Mouse (Mus musculus): Measurements from ENCODE around the gene Lamtor1. TPM values are rescaled to one million over a fixed set of nuclear protein-coding genes. Genes with fewer than 3 reads are reported as not detected.
"Not testable (repeated sequence)": the region's sequence is repeated elsewhere in the genome, so short reads cannot be mapped to it uniquely, and the experiment has no call there.

Lamtor1 gene
- polyA plus RNA-seq, 1 experiment: 151 TPM

GRCm38 (mm10) chr7:101918071-101918470, 12.4 kb downstream of the Lamtor1 start:
- no peak overlapping the region for H3K27ac ChIP-seq (ENCODE audit: insufficient read depth, low read length)
- H3K4me3 ChIP-seq (ENCODE audit: insufficient read depth, low read length): no peak overlapping the region
- H3K4me1 ChIP-seq (ENCODE audit: control insufficient read depth, insufficient read depth, low read length): no peaks in the 10 kb centered on the region
- TF ChIP-seq POLR2A (IDR thresholded peaks at IDR 0.05; ENCODE audit: low read depth, low read length) (no peak), CTCF (IDR thresholded peaks at IDR 0.05; ENCODE audit: borderline replicate concordance, insufficient read depth, low read length) (peak; percentile 91)

GRCm38 (mm10) chr7:101925892-101926291, 20.2 kb downstream of the Lamtor1 start:
- H3K27ac ChIP-seq (ENCODE audit: insufficient read depth, low read length); H3K4me1 ChIP-seq (ENCODE audit: control insufficient read depth, insufficient read depth, low read length): not testable (repeated sequence)

GRCm38 (mm10) chr7:101928093-101928492, 22.4 kb downstream of the Lamtor1 start:
- no peaks in the 10 kb centered on the region for H3K4me1 ChIP-seq (ENCODE audit: control insufficient read depth, insufficient read depth, low read length)
- H3K4me3 ChIP-seq (ENCODE audit: insufficient read depth, low read length): no peak overlapping the region
- no peak for TF ChIP-seq CTCF (IDR thresholded peaks at IDR 0.05; ENCODE audit: borderline replicate concordance, insufficient read depth, low read length)
- TF ChIP-seq POLR2A (IDR thresholded peaks at IDR 0.05; ENCODE audit: low read depth, low read length): no peak
- H3K27ac ChIP-seq (ENCODE audit: insufficient read depth, low read length): no peak overlapping the region

More at GRCm38 (mm10) chr7:101925892-101926291, 20.2 kb downstream of the Lamtor1 start:
- not testable (repeated sequence) for H3K4me3 ChIP-seq (ENCODE audit: insufficient read depth, low read length)

DNA sequence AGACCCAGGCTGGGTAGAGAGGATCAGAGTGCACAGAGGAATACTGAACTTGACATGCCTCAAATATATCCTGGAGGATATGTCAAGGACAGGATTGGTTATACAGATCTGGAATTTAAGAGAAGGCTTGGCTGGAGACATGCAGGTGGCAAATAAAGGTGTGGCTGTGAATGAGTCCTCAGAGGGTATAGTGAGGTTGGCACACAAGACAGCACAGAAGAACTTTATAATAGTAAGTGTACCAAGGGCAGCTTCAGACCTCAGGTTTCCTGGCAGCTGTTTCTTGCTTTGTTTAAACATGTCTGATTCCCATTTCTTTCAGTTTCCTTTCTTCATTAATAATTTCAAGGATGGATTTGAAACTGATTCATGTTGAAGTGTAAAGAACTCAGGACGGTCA, 26.8 kb downstream of the Lamtor1 start:
- peak overlapping the region; percentile 10; the same call in 1 of the 2 replicates for H3K4me3 ChIP-seq (ENCODE audit: insufficient read depth, low read length)
- peaks cover 2% of the 10 kb centered on the region; the same call in 1 of the 2 replicates for H3K4me1 ChIP-seq (ENCODE audit: control insufficient read depth, insufficient read depth, low read length)
- TF ChIP-seq POLR2A (IDR thresholded peaks at IDR 0.05; ENCODE audit: low read depth, low read length) (no peak), CTCF (IDR thresholded peaks at IDR 0.05; ENCODE audit: borderline replicate concordance, insufficient read depth, low read length) (no peak)
- H3K27ac ChIP-seq (ENCODE audit: insufficient read depth, low read length): no peak overlapping the region

DNA sequence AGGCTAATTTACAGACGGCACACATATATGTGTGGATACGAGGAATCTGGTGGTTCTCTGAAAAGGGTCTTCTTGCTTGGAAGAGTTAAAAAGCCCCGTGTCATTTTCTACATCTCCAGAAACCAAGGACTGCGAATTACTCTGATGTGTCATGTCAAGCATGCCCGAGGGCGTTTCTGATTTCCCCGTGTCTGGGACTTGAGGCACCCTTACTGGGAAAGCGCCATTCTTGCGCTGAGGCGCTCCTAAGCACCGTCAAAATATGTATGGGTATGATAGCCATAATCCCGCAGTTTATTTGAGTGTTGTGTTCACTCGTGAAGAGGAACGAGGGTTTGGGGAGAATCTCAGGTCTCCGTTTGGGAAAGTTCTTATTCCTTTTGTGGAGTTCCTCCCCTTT, 27.6 kb downstream of the Lamtor1 start:
- Histone ChIP-seq H3K4me1 (ENCODE audit: control insufficient read depth, insufficient read depth, low read length) (peaks cover 2% of the 10 kb centered on the region; the same call in 1 of the 2 replicates), H3K27ac (ENCODE audit: insufficient read depth, low read length) (peak overlapping the region; percentile 85), H3K4me3 (ENCODE audit: insufficient read depth, low read length) (peak overlapping the region; percentile 59)
- no peak for TF ChIP-seq POLR2A (IDR thresholded peaks at IDR 0.05; ENCODE audit: low read depth, low read length)
- no peak for TF ChIP-seq CTCF (IDR thresholded peaks at IDR 0.05; ENCODE audit: borderline replicate concordance, insufficient read depth, low read length)

DNA sequence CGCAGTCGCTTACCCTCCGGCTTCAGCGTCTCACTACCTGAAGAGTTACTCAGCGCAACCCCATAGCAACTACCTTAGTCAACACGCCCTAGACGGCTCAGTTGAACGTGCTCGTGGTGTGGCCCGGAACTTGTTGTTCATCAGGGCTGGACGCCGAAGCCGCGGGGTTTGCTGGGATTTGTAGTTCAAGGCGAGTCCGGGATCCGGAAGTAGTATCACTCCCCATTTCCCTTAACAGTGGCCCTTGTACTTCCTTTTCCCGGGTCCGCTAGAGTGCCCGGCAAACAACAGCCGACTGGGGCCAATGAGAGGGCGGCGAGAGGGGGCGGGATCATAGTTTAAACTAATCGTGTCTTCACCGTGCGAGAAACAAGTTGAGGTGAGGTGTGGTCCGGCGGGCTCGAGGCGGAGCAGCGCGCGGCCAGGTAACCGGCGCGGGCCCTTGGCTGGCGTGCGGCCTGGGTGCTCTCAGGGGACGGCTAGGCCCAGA, 28.1 kb downstream of the Lamtor1 start, which contains the start of the genes Lrrc51 and Numa1:
Gene Lrrc51, minus strand, starts transcription at position 145 of the 490 bp plus-strand sequence.
Gene Numa1, plus strand, starts transcription at position 361 of the 490 bp plus-strand sequence.
- Histone ChIP-seq H3K4me1 (ENCODE audit: control insufficient read depth, insufficient read depth, low read length) (peaks cover 2% of the 10 kb centered on the region; the same call in 1 of the 2 replicates), H3K27ac (ENCODE audit: insufficient read depth, low read length) (peak within 1 kb of the TSS; percentile 85), H3K4me3 (ENCODE audit: insufficient read depth, low read length) (peak within 1 kb of the TSS; percentile 83)
- no peak for TF ChIP-seq CTCF (IDR thresholded peaks at IDR 0.05; ENCODE audit: borderline replicate concordance, insufficient read depth, low read length)
- peak; percentile 92 for TF ChIP-seq POLR2A (IDR thresholded peaks at IDR 0.05; ENCODE audit: low read depth, low read length)

GRCm38 (mm10) chr7:101935957-101936356, 30.3 kb downstream of the Lamtor1 start:
- Histone ChIP-seq H3K4me3 (ENCODE audit: insufficient read depth, low read length) (no peak overlapping the region), H3K4me1 (ENCODE audit: control insufficient read depth, insufficient read depth, low read length) (peaks cover 2% of the 10 kb centered on the region; the same call in 1 of the 2 replicates), H3K27ac (ENCODE audit: insufficient read depth, low read length) (no peak overlapping the region)
- no peak for TF ChIP-seq CTCF (IDR thresholded peaks at IDR 0.05; ENCODE audit: borderline replicate concordance, insufficient read depth, low read length)

DNA sequence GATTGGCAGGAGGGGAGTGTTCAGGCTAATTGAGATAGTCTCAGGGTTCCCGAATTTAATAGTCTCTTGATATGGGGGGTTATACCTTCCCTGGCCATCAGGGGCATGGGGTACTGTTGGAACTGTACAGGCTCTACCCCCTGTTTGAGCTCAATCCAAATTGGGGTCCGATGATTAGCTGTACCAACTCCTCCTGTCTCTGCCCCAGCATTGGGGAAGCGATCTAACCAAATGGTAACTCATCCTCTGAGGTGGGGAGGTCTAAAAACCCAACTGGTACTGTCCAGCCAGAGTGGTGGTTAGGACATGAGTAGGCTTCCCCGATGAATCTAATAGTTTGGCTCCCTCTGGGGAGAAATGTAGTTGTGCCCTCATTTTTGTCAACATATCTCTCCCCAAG, 31.3 kb downstream of the Lamtor1 start:
- H3K4me3 ChIP-seq (ENCODE audit: insufficient read depth, low read length): no peak overlapping the region

DNA sequence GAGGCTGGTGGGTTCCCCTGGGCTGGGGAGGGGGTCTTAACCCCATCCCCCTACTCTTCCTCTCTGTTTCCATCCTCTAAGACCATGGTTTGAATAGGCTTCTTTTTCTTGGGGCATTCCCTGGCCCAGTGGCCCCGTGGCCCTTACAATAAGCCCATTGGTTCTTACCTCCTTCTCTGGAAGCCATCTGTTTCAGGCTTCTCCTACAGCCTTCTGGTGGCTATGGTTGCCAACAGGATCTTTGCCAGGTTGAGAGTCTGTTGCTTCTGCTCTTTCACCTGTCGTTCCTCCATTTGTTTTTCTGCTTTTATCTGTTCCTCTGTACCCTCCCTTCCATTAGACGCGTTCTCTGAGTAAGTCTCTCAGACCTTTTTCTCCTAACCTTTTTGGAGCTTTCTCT, 31.9 kb downstream of the Lamtor1 start:
- Histone ChIP-seq H3K27ac (ENCODE audit: insufficient read depth, low read length) (no peak overlapping the region), H3K4me1 (ENCODE audit: control insufficient read depth, insufficient read depth, low read length) (peaks cover 2% of the 10 kb centered on the region; the same call in 1 of the 2 replicates), H3K4me3 (ENCODE audit: insufficient read depth, low read length) (no peak overlapping the region)
- TF ChIP-seq POLR2A (IDR thresholded peaks at IDR 0.05; ENCODE audit: low read depth, low read length) (no peak), CTCF (IDR thresholded peaks at IDR 0.05; ENCODE audit: borderline replicate concordance, insufficient read depth, low read length) (no peak)

More for the DNA sequence above, 31.3 kb downstream of the Lamtor1 start:
- TF ChIP-seq CTCF (IDR thresholded peaks at IDR 0.05; ENCODE audit: borderline replicate concordance, insufficient read depth, low read length) (no peak), POLR2A (IDR thresholded peaks at IDR 0.05; ENCODE audit: low read depth, low read length) (no peak)
- Histone ChIP-seq H3K27ac (ENCODE audit: insufficient read depth, low read length) (no peak overlapping the region), H3K4me1 (ENCODE audit: control insufficient read depth, insufficient read depth, low read length) (peaks cover 2% of the 10 kb centered on the region; the same call in 1 of the 2 replicates)

- Histone ChIP-seq H3K4me1 (ENCODE audit: control insufficient read depth, insufficient read depth, low read length) (peaks cover 2% of the 10 kb centered on the region; the same call in 1 of the 2 replicates), H3K4me3 (ENCODE audit: insufficient read depth, low read length) (no peak overlapping the region), H3K27ac (ENCODE audit: insufficient read depth, low read length) (no peak overlapping the region)
- TF ChIP-seq POLR2A (IDR thresholded peaks at IDR 0.05; ENCODE audit: low read depth, low read length) (no peak), CTCF (IDR thresholded peaks at IDR 0.05; ENCODE audit: borderline replicate concordance, insufficient read depth, low read length) (no peak)
These were observed 32.6 kb downstream of the Lamtor1 start for GRCm38 (mm10) chr7:101938348-101938747.

Measured in embryonic fibroblast, embryonic 13.5 days (primary cell).